1 mouse cellular context compared by ENCODE assay signal in the genomic region with DNA sequence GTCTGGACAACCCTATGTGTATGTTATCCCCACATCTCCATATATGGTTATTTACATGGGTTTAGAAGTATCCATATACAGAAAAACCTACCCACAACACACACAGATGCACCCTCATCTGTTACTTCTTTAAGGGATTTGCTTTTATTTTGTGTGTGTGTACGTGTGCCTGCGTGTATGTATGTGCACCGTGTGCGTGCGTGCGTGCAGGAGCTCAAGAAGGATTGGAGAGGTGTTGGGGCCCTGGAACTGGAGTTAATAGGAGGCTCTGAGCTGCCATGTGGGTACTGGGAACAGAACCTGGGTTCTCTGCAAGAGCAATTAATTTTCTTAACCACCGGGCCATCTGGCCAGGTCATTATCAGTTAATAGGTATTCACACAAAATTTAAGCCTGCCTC.
TF ChIP-seq lines count a peak whose summit lies in the region.

No protein-coding gene starts in this region.

TF ChIP-seq in CH12.LX, 34 proteins besides CTCF, POLR2A, EP300 and RAD21:
- TF ChIP-seq JUND (conservative IDR thresholded peaks at IDR 0.05; ENCODE audit: low read depth, low read length) (no peak), MXI1 (IDR thresholded peaks at IDR 0.05; ENCODE audit: low read depth, low read length) (0 out of 2 replicates have a peak, but pooled peaks have one; percentile 21), KAT2A (IDR thresholded peaks at IDR 0.05; ENCODE audit: insufficient replicate concordance, low read length) (no peak)
